8 mouse cellular contexts compared by ENCODE assay signal in genomic region chr7:132724501-132725062, GRCm38 (mm10).
DNase-seq lines count a peak whose midpoint lies in the region; ATAC-seq lines count a peak whose summit lies in the region.

No protein-coding gene starts in this region.

- no peak for ATAC-seq in kidney, embryonic 14.5 days (ENCODE audit: low FRiP score, low TSS enrichment)

- DNase-seq in cerebellum, adult 9-11 months: peak; percentile 74
- DNase-seq in cerebellum, adult 8-10 months: no peak
- peak; percentile 54 for DNase-seq in kidney, adult 9 months
- DNase-seq in kidney, postnatal 25 days: peak; percentile 51 to 68
- DNase-seq in urinary bladder, postnatal 4 days (ENCODE audit: low spot score in 2 of 2): no peak
- no peak for DNase-seq in left cerebral cortex, adult 8-10 months (ENCODE audit: low spot score in 2 of 2)

- peaks cover 7% of the 10 kb centered on the region; the same call in 1 of the 2 replicates for H3K4me1 ChIP-seq in kidney, embryonic 14.5 days (ENCODE audit: control insufficient read depth, insufficient read depth, low read length)

- no peak overlapping the region for H3K27ac ChIP-seq in kidney, embryonic 14.5 days (ENCODE audit: low read depth, low read length)
- H3K27ac ChIP-seq in macrophage: peak overlapping the region; percentile 19; the same call in 1 of the 2 replicates

- peaks cover 84% of the 10 kb centered on the region; the same call in 1 of the 2 replicates for H3K79me2 ChIP-seq in macrophage (ENCODE audit: inconsistent target)

- H3K4me3 ChIP-seq in kidney, embryonic 14.5 days (ENCODE audit: low read length): no peak overlapping the region
- no peak overlapping the region for H3K4me3 ChIP-seq in macrophage (ENCODE audit: inconsistent target)

- H3K9me3 ChIP-seq in kidney, embryonic 14.5 days (ENCODE audit: control insufficient read depth, low read length): no peaks in the 10 kb centered on the region

- WGBS in kidney, embryonic 14.5 days: 93% methylated on average over 5 of the region's 5 CpGs
- WGBS in macrophage (ENCODE audit: missing documents): 71% methylated on average over 4 of the region's 5 CpGs

- H3K9ac ChIP-seq in kidney, embryonic 14.5 days (ENCODE audit: low read depth, low read length): no peak overlapping the region

- no peaks in the 10 kb centered on the region for H3K27me3 ChIP-seq in kidney, embryonic 14.5 days (ENCODE audit: control insufficient read depth, insufficient read depth, low read length)

- no peak overlapping the region for H3K4me2 ChIP-seq in kidney, embryonic 14.5 days (replicated peaks; ENCODE audit: low read depth, low read length)

- H3K36me3 ChIP-seq in kidney, embryonic 14.5 days (ENCODE audit: control insufficient read depth, insufficient read depth, low read length): no peaks in the 10 kb centered on the region
- H3K36me3 ChIP-seq in macrophage (ENCODE audit: inconsistent target): no peaks in the 10 kb centered on the region

Comparison
In these comparisons a context has a peak if more than half of its experiments do, and no peak if none do; other contexts are left out.
1. DNase-seq: peak in cerebellum, adult 9-11 months (single experiment), kidney, adult 9 months (single experiment) and kidney, postnatal 25 days (2 of 2); none in cerebellum, adult 8-10 months (single experiment), urinary bladder, postnatal 4 days (0 of 2) and left cerebral cortex, adult 8-10 months (0 of 2).